Mouse (Mus musculus) liver, embryonic 11.5 days (tissue): ENCODE measurements around the gene Lrrn4cl. TPM values are rescaled to one million over a fixed set of nuclear protein-coding genes. Genes with fewer than 3 reads are reported as not detected.

Experiments
- ATAC-seq: fragments of 200-750 bp; cut with Nextera tagmentation; replicated peaks from 2 replicates; pipeline ENCODE4 v1.8.0; 2017; ENCODE audit warnings: moderate number of reproducible peaks, mild to moderate bottlenecking, moderate TSS enrichment, moderate library complexity; ENCODE audit not compliant: low FRiP score
- DNase-seq: peaks from one replicate; pipeline ENCODE4 v3.0.0-alpha.2; 2017; ENCODE audit warnings: low spot score
- H3K27ac ChIP-seq: fragments of 300-500 bp; sonication (generic); 2 replicates; pipeline ENCODE4 v1.5.1; 2014; ENCODE audit warnings: mild to moderate bottlenecking, low read depth, low read length, control low read depth
- H3K27me3 ChIP-seq: fragments of 300-500 bp; sonication (generic); replicated peaks from 2 replicates; pipeline ENCODE4 v1.6.1; 2014; ENCODE audit warnings: low read length, mixed read lengths; ENCODE audit not compliant: control insufficient read depth, insufficient read depth
- H3K36me3 ChIP-seq: fragments of 300-500 bp; sonication (generic); 2 replicates; pipeline ENCODE4 v1.6.1; 2014; ENCODE audit warnings: mild to moderate bottlenecking, low read length, moderate library complexity, mixed read lengths; ENCODE audit not compliant: control insufficient read depth, insufficient read depth
- H3K4me1 ChIP-seq: fragments of 300-500 bp; sonication (generic); replicated peaks from 2 replicates; pipeline ENCODE4 v1.6.1; 2014; ENCODE audit warnings: low read length, mixed read lengths; ENCODE audit not compliant: control insufficient read depth, insufficient read depth
- H3K4me2 ChIP-seq: fragments of 300-500 bp; sonication (generic); 2 replicates; pipeline ENCODE4 v1.6.1; 2014; ENCODE audit warnings: mild to moderate bottlenecking, control low read depth, moderate library complexity
- H3K4me3 ChIP-seq: fragments of 300-500 bp; sonication (generic); 2 replicates; pipeline ENCODE4 v1.5.1; 2014; ENCODE audit warnings: low read depth, low read length, control low read depth
- H3K9ac ChIP-seq: fragments of 300-500 bp; sonication (generic); 2 replicates; pipeline ENCODE4 v1.6.1; 2014; ENCODE audit warnings: low read depth, low read length, control low read depth
- H3K9me3 ChIP-seq: fragments of 300-500 bp; sonication (generic); 2 replicates; pipeline ENCODE4 v1.6.1; 2016; ENCODE audit warnings: low read length, inconsistent platforms, mixed read lengths; ENCODE audit not compliant: control insufficient read depth
- WGBS: fragments of 180-500 bp; shearing (Covaris S2); extraction: QIAGEN DNeasy Blood & Tissue Kit; methylation state at CpG from one replicate; pipeline ENCODE4 v1.1.7; 2014; 5-methylcytosine and 5-hydroxymethylcytosine counted together
- polyA plus RNA-seq: library from polyadenylated mRNA; unstranded; fragments of >200 nt; fragmentation: Nextera tagmentation; extraction: Ambion mirVana; gene quantifications from 2 replicates; pipeline ENCODE4 v1.2.1, GENCODE M21; 2014

Gene Lrrn4cl
- polyA plus RNA-seq, 1 experiment from 2014 or later: 0.10 TPM

DNA sequence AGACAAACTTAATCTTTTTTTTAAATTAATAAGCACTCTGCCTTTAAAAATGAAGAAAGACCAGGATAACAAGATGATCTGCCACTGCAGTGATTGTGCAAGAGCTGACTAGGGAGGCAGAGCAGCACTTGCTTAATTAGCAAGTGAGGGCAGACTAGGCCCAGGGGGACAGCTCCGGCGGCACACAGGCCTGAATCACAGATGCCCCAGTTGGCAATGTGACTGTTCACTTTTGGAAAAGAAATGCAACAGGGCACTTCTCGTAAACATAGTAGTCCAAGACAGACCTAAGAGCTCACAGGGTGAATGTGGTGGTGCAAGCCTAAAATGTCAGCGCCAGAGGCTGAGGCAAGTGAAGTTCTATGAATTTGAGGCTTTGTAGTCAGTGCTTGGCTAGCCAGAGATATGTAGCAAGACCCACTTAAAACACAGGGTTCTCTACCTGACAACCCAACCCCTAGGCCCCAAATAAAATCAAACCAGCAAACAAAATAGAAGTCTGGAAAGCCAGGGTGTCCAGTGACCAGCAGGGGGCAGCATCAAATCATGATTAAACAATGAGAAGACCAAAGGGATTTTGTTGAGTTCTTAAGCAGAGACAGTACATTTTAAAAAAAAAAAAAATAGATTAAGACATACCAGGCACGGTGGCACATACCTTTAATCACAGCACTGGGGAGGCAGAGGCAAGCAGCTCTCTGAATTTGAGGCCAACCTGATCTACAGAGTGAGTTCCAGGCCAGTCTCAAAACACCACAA is 6.0 kb upstream of the Lrrn4cl start:
- Histone ChIP-seq H3K27me3 (no peaks in the 10 kb centered on the region), H3K9ac (no peak overlapping the region), H3K36me3 (peaks cover 8% of the 10 kb centered on the region; the same call in 1 of the 2 replicates), H3K4me2 (no peak overlapping the region), H3K27ac (no peak overlapping the region), H3K4me1 (peaks cover 14% of the 10 kb centered on the region), H3K4me3 (no peak overlapping the region), H3K9me3 (no peaks in the 10 kb centered on the region)
- WGBS: 67% methylated on average over 5 of the region's 5 CpGs
- DNase-seq: peak; percentile 71
- no peak for ATAC-seq

DNA sequence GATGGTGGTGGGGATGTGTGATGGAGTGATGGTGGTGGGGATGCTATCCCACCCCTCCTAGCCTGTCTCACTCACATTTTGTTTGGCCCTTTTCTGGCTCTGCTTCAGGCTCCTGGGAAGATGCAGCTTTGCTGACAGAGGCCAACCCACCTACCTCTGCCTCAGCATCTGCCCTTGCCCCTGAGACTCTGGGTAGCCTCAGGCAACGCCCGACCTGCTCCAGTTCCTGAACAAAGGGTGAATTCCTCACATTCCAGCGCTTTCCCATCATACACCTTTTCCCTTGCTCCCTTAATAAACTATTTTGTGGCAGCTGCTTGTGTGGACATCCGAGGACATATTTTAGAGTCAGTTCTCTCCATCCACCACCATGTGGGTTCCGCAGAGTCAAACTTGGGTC is 2.2 kb upstream of the Lrrn4cl start:
- ATAC-seq (no peak), DNase-seq (no peak)
- Histone ChIP-seq H3K9ac (no peak overlapping the region), H3K27ac (no peak overlapping the region), H3K27me3 (no peaks in the 10 kb centered on the region), H3K4me3 (no peak overlapping the region), H3K4me1 (no peaks in the 10 kb centered on the region), H3K4me2 (no peak overlapping the region), H3K9me3 (no peaks in the 10 kb centered on the region), H3K36me3 (peaks cover 8% of the 10 kb centered on the region; the same call in 1 of the 2 replicates)
- 80% methylated on average over 5 of the region's 5 CpGs for WGBS

DNA sequence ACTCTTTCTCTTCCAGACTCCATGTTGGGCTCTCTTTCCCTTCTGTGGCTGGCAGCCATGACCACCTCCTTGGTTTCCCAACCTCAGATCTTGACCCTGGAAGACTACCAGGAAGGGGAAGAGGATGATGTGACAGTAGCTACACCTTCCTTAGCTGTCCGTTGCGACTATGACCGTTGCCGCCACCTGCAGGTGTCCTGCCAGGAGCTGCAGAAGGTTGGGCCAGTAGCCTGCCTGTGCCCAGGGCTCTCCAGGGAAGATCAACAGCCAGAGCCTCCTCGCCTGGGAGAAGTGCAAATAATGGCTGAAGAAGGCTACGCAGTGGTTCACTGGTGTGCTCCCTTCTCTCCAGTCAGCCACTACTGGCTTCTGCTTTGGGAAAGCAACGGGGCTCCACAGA is 1.1 kb downstream of the Lrrn4cl start:
- Histone ChIP-seq H3K27ac (no peak overlapping the region), H3K9ac (no peak overlapping the region), H3K36me3 (peaks cover 8% of the 10 kb centered on the region; the same call in 1 of the 2 replicates), H3K4me1 (no peaks in the 10 kb centered on the region), H3K4me2 (peak overlapping the region; percentile 10; the same call in 1 of the 2 replicates), H3K4me3 (no peak overlapping the region), H3K9me3 (no peaks in the 10 kb centered on the region), H3K27me3 (no peaks in the 10 kb centered on the region)
- ATAC-seq: no peak
- WGBS: 44% methylated on average over 7 of the region's 7 CpGs
- DNase-seq: no peak

DNA sequence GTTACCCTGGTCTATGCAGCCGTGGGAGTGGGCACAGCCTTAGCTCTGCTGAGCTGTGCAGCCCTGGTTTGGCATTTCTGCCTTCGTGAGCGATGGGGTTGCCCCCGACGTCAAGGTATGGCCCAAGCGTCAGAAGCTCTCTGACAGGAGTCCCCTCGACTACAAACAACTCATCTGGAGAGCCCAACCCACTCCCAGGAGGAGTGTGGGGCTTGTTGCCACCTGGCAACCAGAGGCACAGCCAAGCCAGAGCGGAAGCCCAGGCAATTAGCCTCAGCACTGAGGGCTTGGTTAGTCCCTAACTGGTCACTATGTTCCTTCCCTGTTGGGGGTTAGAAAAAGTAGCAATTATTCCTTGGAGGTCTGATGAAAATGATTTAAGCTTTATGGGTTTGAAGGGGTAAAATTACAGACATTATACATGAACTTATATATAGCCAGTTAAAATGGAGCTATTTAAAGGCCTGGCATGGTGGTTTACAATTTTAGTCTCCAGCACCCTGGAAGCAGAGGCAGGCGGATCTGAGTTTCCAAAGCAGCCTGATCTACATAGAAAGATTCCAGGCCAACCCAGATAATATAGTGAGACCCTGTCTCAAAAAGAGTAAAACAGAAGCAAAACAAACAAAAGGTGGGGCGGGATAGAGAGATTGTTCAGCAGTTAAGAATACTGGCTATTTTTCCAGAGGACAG is 1.8 kb downstream of the Lrrn4cl start:
- DNase-seq: no peak
- H3K9me3 ChIP-seq: no peaks in the 10 kb centered on the region
- 52% methylated on average over 10 of the region's 10 CpGs for WGBS
- no peak overlapping the region for H3K4me2 ChIP-seq
- no peak for ATAC-seq
- no peaks in the 10 kb centered on the region for H3K4me1 ChIP-seq
- H3K9ac ChIP-seq: no peak overlapping the region
- H3K36me3 ChIP-seq: peaks cover 3% of the 10 kb centered on the region; the same call in 1 of the 2 replicates
- H3K27ac ChIP-seq: no peak overlapping the region
- H3K27me3 ChIP-seq: no peaks in the 10 kb centered on the region
- H3K4me3 ChIP-seq: no peak overlapping the region

DNA sequence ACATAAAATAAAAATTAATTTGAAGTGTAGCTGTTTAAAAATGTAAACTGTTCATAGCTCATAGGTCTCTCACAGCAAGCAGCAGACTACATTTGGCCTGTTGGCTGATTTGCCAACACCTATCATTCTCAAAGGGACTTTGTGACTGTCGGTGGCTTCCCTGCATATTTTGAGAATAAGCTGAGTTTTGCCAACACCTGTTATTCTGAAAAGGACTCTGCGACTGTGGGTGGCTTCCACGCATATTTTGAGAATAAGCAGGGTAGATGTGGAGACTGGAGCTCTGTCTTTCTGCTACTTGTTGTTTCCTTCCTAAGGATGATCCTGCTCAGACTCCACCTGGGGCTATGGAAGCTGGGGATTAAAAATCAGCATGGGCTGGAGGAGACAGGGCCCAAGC is 2.5 kb downstream of the Lrrn4cl start:
- peaks cover 2% of the 10 kb centered on the region; the same call in 1 of the 2 replicates for H3K36me3 ChIP-seq
- H3K27me3 ChIP-seq: no peaks in the 10 kb centered on the region
- no peaks in the 10 kb centered on the region for H3K9me3 ChIP-seq
- no peak overlapping the region for H3K4me2 ChIP-seq
- no peak for ATAC-seq
- WGBS: 77% methylated on average over 3 of the region's 3 CpGs
- H3K9ac ChIP-seq: no peak overlapping the region
- H3K4me3 ChIP-seq: no peak overlapping the region
- DNase-seq: no peak
- no peak overlapping the region for H3K27ac ChIP-seq
- no peaks in the 10 kb centered on the region for H3K4me1 ChIP-seq

DNA sequence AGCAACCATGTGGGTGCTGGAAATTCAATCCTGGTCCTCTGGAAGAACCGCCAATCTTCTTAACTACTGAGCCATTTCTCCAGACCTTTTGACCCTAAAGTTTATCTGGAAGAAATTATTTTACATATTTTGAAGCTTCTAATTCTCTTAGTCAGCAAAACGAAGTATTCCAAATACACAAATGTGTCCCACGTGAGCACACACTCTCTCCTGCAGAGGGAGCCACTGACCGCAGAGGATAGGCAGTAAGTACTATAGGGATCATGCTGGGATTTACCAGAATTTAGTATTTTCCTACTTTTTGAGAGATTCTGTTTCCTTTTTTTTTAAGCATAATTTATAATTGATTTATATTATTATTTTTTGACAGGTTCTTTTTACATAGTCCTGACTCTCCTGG is 7.1 kb downstream of the Lrrn4cl start:
- no peak for DNase-seq
- ATAC-seq: 0 out of 2 replicates have a peak, but pooled peaks have one; percentile 47

DNA sequence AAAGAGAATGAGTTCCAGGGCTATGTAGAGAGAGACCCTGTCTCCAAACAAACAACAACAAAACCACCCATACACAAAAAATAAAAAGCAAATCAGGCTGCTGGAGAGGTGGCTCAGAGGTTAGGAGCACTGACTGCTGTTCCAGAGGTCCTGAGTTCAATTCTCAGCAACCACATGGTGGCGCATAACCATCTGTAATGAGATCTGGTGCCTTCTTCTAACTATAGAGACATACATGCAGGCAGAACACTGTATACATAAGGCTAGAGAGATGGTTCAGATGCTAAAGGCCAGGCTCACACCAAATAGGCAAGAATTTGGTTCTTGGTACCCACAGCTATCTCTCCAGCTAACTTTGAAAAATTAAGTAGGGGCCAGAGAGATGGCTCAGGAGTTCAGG is 8.4 kb downstream of the Lrrn4cl start:
- ATAC-seq: no peak; the same call in 1 of the 2 replicates
- no peak overlapping the region for H3K4me2 ChIP-seq

More for the DNA sequence above, 7.1 kb downstream of the Lrrn4cl start:
- H3K27ac ChIP-seq: no peak overlapping the region
- H3K9me3 ChIP-seq: no peaks in the 10 kb centered on the region
- no peaks in the 10 kb centered on the region for H3K27me3 ChIP-seq
- H3K4me2 ChIP-seq: no peak overlapping the region
- 34% methylated on average over 4 of the region's 4 CpGs for WGBS
- H3K4me1 ChIP-seq: no peaks in the 10 kb centered on the region
- H3K36me3 ChIP-seq: no peaks in the 10 kb centered on the region
- no peak overlapping the region for H3K9ac ChIP-seq
- H3K4me3 ChIP-seq: no peak overlapping the region

DNA sequence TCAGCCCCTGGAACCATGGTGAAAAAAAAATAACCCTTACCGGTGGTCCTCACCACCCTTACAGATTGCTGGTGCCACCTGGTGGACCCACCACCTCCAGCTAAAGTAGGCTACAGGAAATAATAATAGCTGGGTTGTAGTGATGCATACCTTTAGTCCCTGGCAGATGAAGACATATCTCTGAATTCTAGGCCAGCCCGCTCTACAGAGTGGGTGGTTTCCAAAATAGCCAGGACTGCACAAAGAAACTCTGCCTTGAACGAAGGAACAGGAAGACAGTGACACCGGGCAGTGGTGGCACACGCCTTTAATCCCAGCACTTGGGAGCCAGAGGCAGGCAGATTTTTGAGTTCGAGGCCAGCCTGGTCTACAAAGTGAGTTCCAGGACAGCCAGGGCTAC is 13.7 kb downstream of the Lrrn4cl start:
- H3K4me2 ChIP-seq: no peak overlapping the region
- no peak for ATAC-seq
- no peaks in the 10 kb centered on the region for H3K27me3 ChIP-seq

More for the DNA sequence above, 8.4 kb downstream of the Lrrn4cl start:
- H3K36me3 ChIP-seq: no peaks in the 10 kb centered on the region
- no peak for DNase-seq
- H3K27me3 ChIP-seq: no peaks in the 10 kb centered on the region
- H3K9ac ChIP-seq: no peak overlapping the region; the same call in 1 of the 2 replicates
- H3K4me1 ChIP-seq: no peaks in the 10 kb centered on the region
- H3K9me3 ChIP-seq: no peaks in the 10 kb centered on the region
- 13% methylated on average over 1 of the region's 1 CpGs for WGBS
- H3K4me3 ChIP-seq: no peak overlapping the region
- no peak overlapping the region for H3K27ac ChIP-seq

More for the DNA sequence above, 13.7 kb downstream of the Lrrn4cl start:
- H3K9me3 ChIP-seq: no peaks in the 10 kb centered on the region
- H3K4me1 ChIP-seq: 0 out of 2 replicates have a peak, but pooled peaks cover 2% of the 10 kb centered on the region
- H3K9ac ChIP-seq: no peak overlapping the region
- no peak overlapping the region for H3K4me3 ChIP-seq
- DNase-seq: no peak
- WGBS: 79% methylated on average over 6 of the region's 6 CpGs
- no peaks in the 10 kb centered on the region for H3K36me3 ChIP-seq
- H3K27ac ChIP-seq: no peak overlapping the region
